Mouse (Mus musculus): ENCODE data around the gene Gm42688. TPM values are rescaled to one million over a fixed set of nuclear protein-coding genes. Genes with fewer than 3 reads are reported as not detected.
A peak's percentile ranks its signal among the peaks of the same experiment; 100 is the strongest.

The Gm42688 gene
- polyA plus RNA-seq, 1 experiment: 10.0 TPM

DNA sequence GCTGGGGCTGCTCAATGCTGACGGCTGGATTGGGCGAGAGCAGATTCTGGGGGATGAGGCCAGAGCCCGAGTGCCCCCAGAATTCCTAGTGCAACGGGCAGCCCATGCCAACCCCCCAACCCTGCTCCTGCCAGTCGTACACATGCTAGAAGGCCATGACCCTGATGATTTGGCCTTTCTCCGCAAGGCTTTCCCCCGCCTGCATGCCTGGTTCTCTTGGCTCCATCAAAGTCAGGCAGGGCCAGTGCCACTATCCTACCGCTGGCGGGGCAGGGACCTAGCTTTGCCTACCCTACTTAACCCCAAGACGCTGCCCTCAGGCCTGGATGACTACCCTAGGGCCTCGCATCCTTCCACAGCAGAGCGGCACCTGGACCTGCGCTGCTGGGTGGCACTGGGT is 16.2 kb downstream of the Gm42688 start:
- no peaks in the 10 kb centered on the region for H3K27me3 ChIP-seq (ENCODE audit: control insufficient read depth, insufficient read depth, low read length)
- H3K27ac ChIP-seq (ENCODE audit: control insufficient read depth, insufficient read depth, low read depth, low read length): no peak overlapping the region
- no peaks in the 10 kb centered on the region; the same call in 1 of the 2 replicates for H3K36me3 ChIP-seq (ENCODE audit: control insufficient read depth, insufficient read depth, low read length)
- no peak overlapping the region for H3K4me3 ChIP-seq (ENCODE audit: control insufficient read depth, low read depth, low read length)
- TF ChIP-seq CTCF (IDR thresholded peaks at IDR 0.05; ENCODE audit: control insufficient read depth, insufficient read depth, insufficient replicate concordance, low read depth, low read length): no peak
- no peak for TF ChIP-seq POLR2A (IDR thresholded peaks at IDR 0.05; ENCODE audit: control insufficient read depth, low read depth, low read length)
- H3K4me1 ChIP-seq (ENCODE audit: control insufficient read depth, insufficient read depth, low read length): peaks cover 27% of the 10 kb centered on the region

GRCm38 (mm10) chr6:83118369-83118768 is 17.0 kb downstream of the Gm42688 start:
- H3K27ac ChIP-seq (ENCODE audit: control insufficient read depth, insufficient read depth, low read depth, low read length): no peak overlapping the region
- peak; percentile 30; the same call in 1 of the 2 replicates for TF ChIP-seq POLR2A (IDR thresholded peaks at IDR 0.05; ENCODE audit: control insufficient read depth, low read depth, low read length)
- no peak for TF ChIP-seq CTCF (IDR thresholded peaks at IDR 0.05; ENCODE audit: control insufficient read depth, insufficient read depth, insufficient replicate concordance, low read depth, low read length)
- no peak overlapping the region for H3K4me3 ChIP-seq (ENCODE audit: control insufficient read depth, low read depth, low read length)
- no peaks in the 10 kb centered on the region for H3K27me3 ChIP-seq (ENCODE audit: control insufficient read depth, insufficient read depth, low read length)
- peaks cover 32% of the 10 kb centered on the region for H3K4me1 ChIP-seq (ENCODE audit: control insufficient read depth, insufficient read depth, low read length)
- no peaks in the 10 kb centered on the region; the same call in 1 of the 2 replicates for H3K36me3 ChIP-seq (ENCODE audit: control insufficient read depth, insufficient read depth, low read length)

- Histone ChIP-seq H3K36me3 (ENCODE audit: control insufficient read depth, insufficient read depth, low read length) (no peaks in the 10 kb centered on the region; the same call in 1 of the 2 replicates), H3K4me3 (ENCODE audit: control insufficient read depth, low read depth, low read length) (no peak overlapping the region), H3K27ac (ENCODE audit: control insufficient read depth, insufficient read depth, low read depth, low read length) (no peak overlapping the region), H3K4me1 (ENCODE audit: control insufficient read depth, insufficient read depth, low read length) (peaks cover 28% of the 10 kb centered on the region), H3K27me3 (ENCODE audit: control insufficient read depth, insufficient read depth, low read length) (no peaks in the 10 kb centered on the region)
- TF ChIP-seq POLR2A (IDR thresholded peaks at IDR 0.05; ENCODE audit: control insufficient read depth, low read depth, low read length): no peak
- TF ChIP-seq CTCF (IDR thresholded peaks at IDR 0.05; ENCODE audit: control insufficient read depth, insufficient read depth, insufficient replicate concordance, low read depth, low read length): no peak
Observed at GRCm38 (mm10) chr6:83118825-83119733, 17.7 kb downstream of the Gm42688 start.

DNA sequence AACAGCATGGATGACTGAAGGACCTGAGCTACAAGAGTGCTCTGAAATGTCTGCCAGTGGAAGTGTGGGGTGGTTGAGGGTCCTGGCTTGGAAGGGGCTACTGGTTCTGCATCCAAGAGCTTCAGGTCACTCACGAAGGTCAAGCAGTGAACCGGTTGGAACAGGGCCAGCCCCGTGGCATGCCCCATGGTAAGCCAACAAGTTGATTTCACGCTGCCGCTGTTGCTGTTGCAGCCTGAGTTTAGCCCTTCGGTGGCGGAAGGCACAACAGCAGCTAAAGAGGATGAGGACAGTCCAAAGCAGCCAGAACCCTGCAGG is 18.3 kb downstream of the Gm42688 start:
- TF ChIP-seq POLR2A (IDR thresholded peaks at IDR 0.05; ENCODE audit: control insufficient read depth, low read depth, low read length) (0 out of 2 replicates have a peak, but pooled peaks have one; percentile 21), CTCF (IDR thresholded peaks at IDR 0.05; ENCODE audit: control insufficient read depth, insufficient read depth, insufficient replicate concordance, low read depth, low read length) (no peak)
- H3K36me3 ChIP-seq (ENCODE audit: control insufficient read depth, insufficient read depth, low read length): no peaks in the 10 kb centered on the region; the same call in 1 of the 2 replicates
- H3K27me3 ChIP-seq (ENCODE audit: control insufficient read depth, insufficient read depth, low read length): no peaks in the 10 kb centered on the region
- H3K27ac ChIP-seq (ENCODE audit: control insufficient read depth, insufficient read depth, low read depth, low read length): no peak overlapping the region
- peaks cover 28% of the 10 kb centered on the region for H3K4me1 ChIP-seq (ENCODE audit: control insufficient read depth, insufficient read depth, low read length)
- H3K4me3 ChIP-seq (ENCODE audit: control insufficient read depth, low read depth, low read length): no peak overlapping the region

DNA sequence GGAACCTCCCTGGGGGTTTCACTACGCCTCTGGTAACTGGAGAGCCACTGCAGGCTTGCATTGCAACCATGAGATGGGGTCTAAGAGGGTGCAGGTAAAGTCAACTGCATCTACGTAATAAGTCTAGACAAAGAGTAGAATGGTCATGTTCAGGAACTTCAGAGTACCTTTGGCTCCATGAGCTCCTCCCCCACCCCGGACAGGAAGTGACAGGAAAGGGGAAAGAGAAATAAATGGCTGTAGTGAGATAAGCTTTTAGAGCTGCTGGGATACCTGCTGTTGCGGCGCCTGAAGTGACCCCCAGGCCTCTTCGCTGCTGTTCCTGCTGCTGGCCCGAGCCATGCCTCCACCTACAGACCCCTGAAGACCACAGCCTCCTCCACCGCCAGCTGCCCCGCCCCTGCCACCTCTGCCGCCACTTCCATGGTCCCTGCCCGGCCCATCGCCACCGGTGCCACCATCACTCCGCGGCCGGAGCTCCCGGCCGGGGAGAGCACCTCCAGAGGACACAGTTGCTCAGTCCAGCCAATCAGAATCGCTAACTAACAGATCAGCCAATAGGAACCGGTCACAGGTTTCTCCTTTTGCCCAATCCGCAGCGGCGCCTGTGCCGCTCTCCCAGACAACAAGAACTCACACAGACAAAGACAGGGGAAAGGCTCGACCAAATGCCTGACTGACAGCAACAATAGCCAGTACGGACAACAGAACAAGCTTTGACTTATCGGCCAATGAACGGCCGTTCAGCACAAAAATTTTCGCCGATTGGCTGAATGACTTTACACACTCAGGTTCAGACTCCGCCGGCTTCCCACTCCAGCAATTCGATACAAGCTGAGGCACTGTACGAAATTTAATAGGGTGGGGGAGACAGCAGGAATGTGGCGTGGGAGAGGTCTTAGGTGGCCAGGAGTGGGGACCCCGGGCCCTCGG is 19.8 kb downstream of the Gm42688 start, which contains the start of gene Wbp1:
Gene Wbp1 (minus strand): TSS at position 630 of the 933 bp plus-strand sequence.
- TF ChIP-seq POLR2A (IDR thresholded peaks at IDR 0.05; ENCODE audit: control insufficient read depth, low read depth, low read length): peak; percentile 62; the same call in 1 of the 2 replicates
- TF ChIP-seq CTCF (IDR thresholded peaks at IDR 0.05; ENCODE audit: control insufficient read depth, insufficient read depth, insufficient replicate concordance, low read depth, low read length): no peak
- Histone ChIP-seq H3K36me3 (ENCODE audit: control insufficient read depth, insufficient read depth, low read length) (no peaks in the 10 kb centered on the region; the same call in 1 of the 2 replicates), H3K27ac (ENCODE audit: control insufficient read depth, insufficient read depth, low read depth, low read length) (peak within 1 kb of the TSS; percentile 79), H3K4me1 (ENCODE audit: control insufficient read depth, insufficient read depth, low read length) (peaks cover 23% of the 10 kb centered on the region), H3K27me3 (ENCODE audit: control insufficient read depth, insufficient read depth, low read length) (no peaks in the 10 kb centered on the region), H3K4me3 (ENCODE audit: control insufficient read depth, low read depth, low read length) (peak within 1 kb of the TSS; percentile 91)

GRCm38 (mm10) chr6:83121863-83122710 is 20.7 kb downstream of the Gm42688 start:
- H3K27ac ChIP-seq (ENCODE audit: control insufficient read depth, insufficient read depth, low read depth, low read length): peak overlapping the region; percentile 70
- TF ChIP-seq CTCF (IDR thresholded peaks at IDR 0.05; ENCODE audit: control insufficient read depth, insufficient read depth, insufficient replicate concordance, low read depth, low read length): no peak
- TF ChIP-seq POLR2A (IDR thresholded peaks at IDR 0.05; ENCODE audit: control insufficient read depth, low read depth, low read length): no peak
- H3K4me1 ChIP-seq (ENCODE audit: control insufficient read depth, insufficient read depth, low read length): peaks cover 22% of the 10 kb centered on the region
- H3K36me3 ChIP-seq (ENCODE audit: control insufficient read depth, insufficient read depth, low read length): no peaks in the 10 kb centered on the region; the same call in 1 of the 2 replicates
- H3K27me3 ChIP-seq (ENCODE audit: control insufficient read depth, insufficient read depth, low read length): no peaks in the 10 kb centered on the region
- peak overlapping the region; percentile 91 for H3K4me3 ChIP-seq (ENCODE audit: control insufficient read depth, low read depth, low read length)
